Mouse (Mus musculus): Measurements from ENCODE around the gene Papss2.
A peak's percentile ranks its signal among the peaks of the same experiment; 100 is the strongest.
"Not testable (repeated sequence)": the region's sequence is repeated elsewhere in the genome, so short reads cannot be mapped to it uniquely, and the experiment has no call there.

Gene Papss2

GRCm38 (mm10) chr19:32638276-32638903 is 42.8 kb downstream of the Papss2 start:
- DNase-seq (ENCODE audit: extremely low read depth, low read depth), result peak; percentile 49

GRCm38 (mm10) chr19:32641535-32641934 is 45.9 kb downstream of the Papss2 start:
- no peak for DNase-seq (ENCODE audit: extremely low read depth, low read depth)

- no peak for DNase-seq (ENCODE audit: extremely low read depth, low read depth)
Observed at GRCm38 (mm10) chr19:32641995-32642394, 46.4 kb downstream of the Papss2 start.

- DNase-seq (ENCODE audit: extremely low read depth, low read depth), result no peak
Observed at GRCm38 (mm10) chr19:32643642-32644041, 48.1 kb downstream of the Papss2 start.

GRCm38 (mm10) chr19:32645939-32646338 is 50.3 kb downstream of the Papss2 start:
- no peak for DNase-seq (ENCODE audit: extremely low read depth, low read depth)

GRCm38 (mm10) chr19:32646382-32646781 is 50.8 kb downstream of the Papss2 start:
- DNase-seq (ENCODE audit: extremely low read depth, low read depth), result no peak

GRCm38 (mm10) chr19:32648019-32648571 is 52.5 kb downstream of the Papss2 start:
- DNase-seq (ENCODE audit: extremely low read depth, low read depth), result no peak

GRCm38 (mm10) chr19:32651046-32651445 is 55.5 kb downstream of the Papss2 start:
- DNase-seq (ENCODE audit: extremely low read depth, low read depth), result no peak

- no peak for DNase-seq (ENCODE audit: extremely low read depth, low read depth)
Observed at GRCm38 (mm10) chr19:32653122-32653521, 57.5 kb downstream of the Papss2 start.

- peak; percentile 40 for DNase-seq (ENCODE audit: extremely low read depth, low read depth)
Observed at GRCm38 (mm10) chr19:32653630-32654362, 58.2 kb downstream of the Papss2 start.

GRCm38 (mm10) chr19:32659346-32659745 is 63.8 kb downstream of the Papss2 start:
- no peak for DNase-seq (ENCODE audit: extremely low read depth, low read depth)

GRCm38 (mm10) chr19:32662936-32663335 is 67.3 kb downstream of the Papss2 start:
- DNase-seq (ENCODE audit: extremely low read depth, low read depth), result no peak

GRCm38 (mm10) chr19:32665243-32665642 is 69.7 kb downstream of the Papss2 start:
- no peak for DNase-seq (ENCODE audit: extremely low read depth, low read depth)

- not testable (repeated sequence) for DNase-seq (ENCODE audit: extremely low read depth, low read depth)
Observed at GRCm38 (mm10) chr19:32667830-32668229, 72.2 kb downstream of the Papss2 start.

GRCm38 (mm10) chr19:32675766-32676165 is 80.2 kb downstream of the Papss2 start:
- no peak for DNase-seq (ENCODE audit: extremely low read depth, low read depth)

GRCm38 (mm10) chr19:32680894-32681293 is 85.3 kb downstream of the Papss2 start:
- DNase-seq (ENCODE audit: extremely low read depth, low read depth), result no peak

GRCm38 (mm10) chr19:32683081-32683480 is 87.5 kb downstream of the Papss2 start:
- no peak for DNase-seq (ENCODE audit: extremely low read depth, low read depth)

GRCm38 (mm10) chr19:32687721-32688120 is 92.1 kb downstream of the Papss2 start:
- no peak for DNase-seq (ENCODE audit: extremely low read depth, low read depth)

- DNase-seq (ENCODE audit: extremely low read depth, low read depth), result not testable (repeated sequence)
Observed at GRCm38 (mm10) chr19:32688227-32688626, 92.6 kb downstream of the Papss2 start.

GRCm38 (mm10) chr19:32689724-32690123 is 94.1 kb downstream of the Papss2 start:
- DNase-seq (ENCODE audit: extremely low read depth, low read depth), result peak; percentile 41

GRCm38 (mm10) chr19:32696674-32697073 is 101.1 kb downstream of the Papss2 start:
- no peak for DNase-seq (ENCODE audit: extremely low read depth, low read depth)

GRCm38 (mm10) chr19:32702191-32702590 is 106.6 kb downstream of the Papss2 start:
- DNase-seq (ENCODE audit: extremely low read depth, low read depth), result no peak

GRCm38 (mm10) chr19:32708996-32709395 is 113.4 kb downstream of the Papss2 start:
- no peak for DNase-seq (ENCODE audit: extremely low read depth, low read depth)
